Mouse (Mus musculus): ENCODE measurements at regions not wholly inside any gene's neighbourhood (a gene's known extent, or its start where the extent isn't known, plus 50 kb on each side); places are given as distances from the start of the nearest gene placed in this dataset.

GRCm38 (mm10) chr8:102496698-102497097, 288.7 kb downstream of the Cdh11 start:
- H3K27ac ChIP-seq, result no peak overlapping the region
- no peaks in the 10 kb centered on the region for H3K27me3 ChIP-seq (replicated peaks)
- H3K9me3 ChIP-seq, result no peaks in the 10 kb centered on the region
- no peak overlapping the region for H3K9ac ChIP-seq
- no peak for ATAC-seq (ENCODE audit: insufficient read depth, low FRiP score, low read depth)
- H3K4me1 ChIP-seq, result no peaks in the 10 kb centered on the region
- no peak overlapping the region for H3K4me2 ChIP-seq
- H3K36me3 ChIP-seq, result no peaks in the 10 kb centered on the region
- H3K4me3 ChIP-seq (replicated peaks), result no peak overlapping the region

- Histone ChIP-seq H3K27ac (no peak overlapping the region), H3K9ac (no peak overlapping the region), H3K36me3 (no peaks in the 10 kb centered on the region), H3K4me1 (no peaks in the 10 kb centered on the region), H3K9me3 (no peaks in the 10 kb centered on the region), H3K27me3 (replicated peaks) (no peaks in the 10 kb centered on the region), H3K4me3 (replicated peaks) (no peak overlapping the region), H3K4me2 (no peak overlapping the region)
- 35% methylated on average over 1 of the region's 1 CpGs for WGBS
- no peak for ATAC-seq (ENCODE audit: insufficient read depth, low FRiP score, low read depth)
Observed at GRCm38 (mm10) chr8:102496021-102496420, 289.4 kb downstream of the Cdh11 start.

GRCm38 (mm10) chr8:102491015-102491414, 294.4 kb downstream of the Cdh11 start:
- no peak for ATAC-seq (ENCODE audit: insufficient read depth, low FRiP score, low read depth)
- Histone ChIP-seq H3K27me3 (replicated peaks) (no peaks in the 10 kb centered on the region), H3K9ac (no peak overlapping the region), H3K4me1 (no peaks in the 10 kb centered on the region), H3K4me2 (no peak overlapping the region), H3K9me3 (no peaks in the 10 kb centered on the region), H3K4me3 (replicated peaks) (no peak overlapping the region), H3K36me3 (no peaks in the 10 kb centered on the region), H3K27ac (no peak overlapping the region)

- no peaks in the 10 kb centered on the region for H3K9me3 ChIP-seq
- H3K4me3 ChIP-seq (replicated peaks), result no peak overlapping the region
- no peak overlapping the region for H3K9ac ChIP-seq
- no peak overlapping the region for H3K27ac ChIP-seq
- no peaks in the 10 kb centered on the region for H3K27me3 ChIP-seq (replicated peaks)
- H3K4me2 ChIP-seq, result no peak overlapping the region
- H3K4me1 ChIP-seq, result no peaks in the 10 kb centered on the region
- no peaks in the 10 kb centered on the region for H3K36me3 ChIP-seq
- no peak for ATAC-seq (ENCODE audit: insufficient read depth, low FRiP score, low read depth)
- WGBS, result 89% methylated on average over 1 of the region's 1 CpGs
Observed at GRCm38 (mm10) chr8:102488284-102488683, 297.2 kb downstream of the Cdh11 start.

GRCm38 (mm10) chr8:102487796-102488195, 297.6 kb downstream of the Cdh11 start:
- no peak overlapping the region for H3K27ac ChIP-seq
- no peak overlapping the region for H3K4me3 ChIP-seq (replicated peaks)
- no peaks in the 10 kb centered on the region for H3K27me3 ChIP-seq (replicated peaks)
- no peaks in the 10 kb centered on the region for H3K4me1 ChIP-seq
- H3K4me2 ChIP-seq, result no peak overlapping the region
- WGBS, result 82% methylated on average over 6 of the region's 6 CpGs
- H3K9me3 ChIP-seq, result no peaks in the 10 kb centered on the region
- H3K9ac ChIP-seq, result no peak overlapping the region
- no peaks in the 10 kb centered on the region for H3K36me3 ChIP-seq
- no peak for ATAC-seq (ENCODE audit: insufficient read depth, low FRiP score, low read depth)

- Histone ChIP-seq H3K4me3 (replicated peaks) (no peak overlapping the region), H3K36me3 (no peaks in the 10 kb centered on the region), H3K4me2 (no peak overlapping the region), H3K27ac (no peak overlapping the region), H3K9me3 (no peaks in the 10 kb centered on the region), H3K9ac (no peak overlapping the region), H3K4me1 (no peaks in the 10 kb centered on the region), H3K27me3 (replicated peaks) (no peaks in the 10 kb centered on the region)
- no peak for ATAC-seq (ENCODE audit: insufficient read depth, low FRiP score, low read depth)
- WGBS, result 91% methylated on average over 12 of the region's 12 CpGs
Observed at GRCm38 (mm10) chr8:102475166-102475802, 310.2 kb downstream of the Cdh11 start.

GRCm38 (mm10) chr8:102474192-102474591, 311.2 kb downstream of the Cdh11 start:
- no peak overlapping the region for H3K27ac ChIP-seq
- H3K9ac ChIP-seq, result no peak overlapping the region
- no peak overlapping the region for H3K4me2 ChIP-seq
- WGBS, result 44% methylated on average over 2 of the region's 2 CpGs
- H3K4me1 ChIP-seq, result no peaks in the 10 kb centered on the region
- no peaks in the 10 kb centered on the region for H3K9me3 ChIP-seq
- H3K27me3 ChIP-seq (replicated peaks), result no peaks in the 10 kb centered on the region
- no peak for ATAC-seq (ENCODE audit: insufficient read depth, low FRiP score, low read depth)
- no peak overlapping the region for H3K4me3 ChIP-seq (replicated peaks)
- no peaks in the 10 kb centered on the region for H3K36me3 ChIP-seq

- H3K4me3 ChIP-seq (replicated peaks), result no peak overlapping the region
- no peak for ATAC-seq (ENCODE audit: insufficient read depth, low FRiP score, low read depth)
- H3K4me1 ChIP-seq, result no peaks in the 10 kb centered on the region
- no peak overlapping the region for H3K9ac ChIP-seq
- H3K36me3 ChIP-seq, result no peaks in the 10 kb centered on the region
- H3K4me2 ChIP-seq, result no peak overlapping the region
- H3K9me3 ChIP-seq, result no peaks in the 10 kb centered on the region
- no peaks in the 10 kb centered on the region for H3K27me3 ChIP-seq (replicated peaks)
- 72% methylated on average over 1 of the region's 1 CpGs for WGBS
- H3K27ac ChIP-seq, result no peak overlapping the region
Observed at GRCm38 (mm10) chr8:102471352-102471751, 314.1 kb downstream of the Cdh11 start.

GRCm38 (mm10) chr8:102462601-102463000, 322.8 kb downstream of the Cdh11 start:
- Histone ChIP-seq H3K27ac (no peak overlapping the region), H3K9me3 (no peaks in the 10 kb centered on the region), H3K4me3 (replicated peaks) (no peak overlapping the region), H3K36me3 (no peaks in the 10 kb centered on the region), H3K4me2 (no peak overlapping the region), H3K9ac (no peak overlapping the region), H3K4me1 (no peaks in the 10 kb centered on the region), H3K27me3 (replicated peaks) (no peaks in the 10 kb centered on the region)
- no peak for ATAC-seq (ENCODE audit: insufficient read depth, low FRiP score, low read depth)
- 81% methylated on average over 2 of the region's 2 CpGs for WGBS

- no peak overlapping the region for H3K9ac ChIP-seq
- 64% methylated on average over 4 of the region's 4 CpGs for WGBS
Observed at GRCm38 (mm10) chr8:102443006-102443405, 342.4 kb downstream of the Cdh11 start.

GRCm38 (mm10) chr8:102421828-102422227, 363.6 kb downstream of the Cdh11 start:
- H3K9me3 ChIP-seq, result no peaks in the 10 kb centered on the region
- no peak overlapping the region for H3K27ac ChIP-seq
- H3K4me3 ChIP-seq (replicated peaks), result no peak overlapping the region
- H3K9ac ChIP-seq, result no peak overlapping the region
- no peaks in the 10 kb centered on the region for H3K27me3 ChIP-seq (replicated peaks)
- H3K36me3 ChIP-seq, result no peaks in the 10 kb centered on the region
- 47% methylated on average over 2 of the region's 2 CpGs for WGBS
- no peaks in the 10 kb centered on the region for H3K4me1 ChIP-seq
- ATAC-seq (ENCODE audit: insufficient read depth, low FRiP score, low read depth), result no peak
- H3K4me2 ChIP-seq, result no peak overlapping the region

More at GRCm38 (mm10) chr8:102443006-102443405, 342.4 kb downstream of the Cdh11 start:
- Histone ChIP-seq H3K4me2 (no peak overlapping the region), H3K4me1 (no peaks in the 10 kb centered on the region), H3K4me3 (replicated peaks) (no peak overlapping the region), H3K27ac (no peak overlapping the region), H3K36me3 (no peaks in the 10 kb centered on the region), H3K27me3 (replicated peaks) (no peaks in the 10 kb centered on the region), H3K9me3 (no peaks in the 10 kb centered on the region)
- no peak for ATAC-seq (ENCODE audit: insufficient read depth, low FRiP score, low read depth)

GRCm38 (mm10) chr8:102414931-102415330, 370.5 kb downstream of the Cdh11 start:
- no peak for ATAC-seq (ENCODE audit: insufficient read depth, low FRiP score, low read depth)
- H3K4me1 ChIP-seq, result no peaks in the 10 kb centered on the region

GRCm38 (mm10) chr8:102413446-102413845, 372.0 kb downstream of the Cdh11 start:
- WGBS, result 80% methylated on average over 5 of the region's 5 CpGs
- no peak overlapping the region for H3K4me3 ChIP-seq (replicated peaks)
- no peaks in the 10 kb centered on the region for H3K27me3 ChIP-seq (replicated peaks)
- no peak overlapping the region for H3K9ac ChIP-seq
- no peak overlapping the region for H3K4me2 ChIP-seq
- ATAC-seq (ENCODE audit: insufficient read depth, low FRiP score, low read depth), result no peak
- no peaks in the 10 kb centered on the region for H3K4me1 ChIP-seq
- no peaks in the 10 kb centered on the region for H3K36me3 ChIP-seq
- H3K27ac ChIP-seq, result no peak overlapping the region
- H3K9me3 ChIP-seq, result no peaks in the 10 kb centered on the region

More at GRCm38 (mm10) chr8:102414931-102415330, 370.5 kb downstream of the Cdh11 start:
- no peak overlapping the region for H3K27ac ChIP-seq
- no peak overlapping the region for H3K9ac ChIP-seq
- no peak overlapping the region for H3K4me2 ChIP-seq
- no peaks in the 10 kb centered on the region for H3K36me3 ChIP-seq
- no peaks in the 10 kb centered on the region for H3K27me3 ChIP-seq (replicated peaks)
- 69% methylated on average over 4 of the region's 4 CpGs for WGBS
- H3K4me3 ChIP-seq (replicated peaks), result no peak overlapping the region
- no peaks in the 10 kb centered on the region for H3K9me3 ChIP-seq

All from stomach, embryonic 15.5 days (tissue).